Mouse (Mus musculus) neural tube, embryonic 11.5 days (tissue): ENCODE measurements around the gene Sorcs1. TPM values are rescaled to one million over a fixed set of nuclear protein-coding genes. Genes with fewer than 3 reads are reported as not detected.

ENCODE experiments used
- ATAC-seq: fragments of 200-750 bp; cut with Nextera tagmentation; 2 replicates; pipeline ENCODE4 v1.8.0; 2017; ENCODE audit warnings: moderate number of reproducible peaks, mild to moderate bottlenecking, moderate TSS enrichment, moderate library complexity; ENCODE audit not compliant: insufficient read depth, low FRiP score, low TSS enrichment
- DNase-seq: peaks from one replicate; pipeline ENCODE4 v3.0.0-alpha.2; 2015; ENCODE audit warnings: low spot score
- H3K27ac ChIP-seq: fragments of 300-500 bp; sonication (generic); 2 replicates; pipeline ENCODE4 v1.5.1; 2014; ENCODE audit warnings: low read depth, mild to moderate bottlenecking, low read length
- H3K27me3 ChIP-seq: fragments of 300-500 bp; sonication (generic); 2 replicates; pipeline ENCODE4 v1.6.1; 2014; ENCODE audit warnings: mild to moderate bottlenecking, low read length, mixed read lengths; ENCODE audit not compliant: control insufficient read depth, insufficient read depth
- H3K36me3 ChIP-seq: fragments of 300-500 bp; sonication (generic); 2 replicates; pipeline ENCODE4 v1.6.1; 2014; ENCODE audit warnings: mild to moderate bottlenecking, low read length, moderate library complexity, mixed read lengths; ENCODE audit not compliant: control insufficient read depth, insufficient read depth
- H3K4me1 ChIP-seq: fragments of 300-500 bp; sonication (generic); 2 replicates; pipeline ENCODE4 v1.6.1; 2014; ENCODE audit warnings: low read length, mixed read lengths; ENCODE audit not compliant: control insufficient read depth, insufficient read depth
- H3K4me2 ChIP-seq: fragments of 300-500 bp; sonication (generic); 2 replicates; pipeline ENCODE4 v1.6.1; 2014; ENCODE audit warnings: low read depth, mild to moderate bottlenecking, moderate library complexity
- H3K4me3 ChIP-seq: fragments of 300-500 bp; sonication (generic); 2 replicates; pipeline ENCODE4 v1.5.1; 2014; ENCODE audit warnings: low read depth, low read length
- H3K9ac ChIP-seq: fragments of 300-500 bp; sonication (generic); 2 replicates; pipeline ENCODE4 v1.6.1; 2014; ENCODE audit warnings: mild to moderate bottlenecking, low read length
- H3K9me3 ChIP-seq: fragments of 300-500 bp; sonication (generic); 2 replicates; pipeline ENCODE4 v1.6.1; 2016; ENCODE audit warnings: low read length; ENCODE audit not compliant: control insufficient read depth
- WGBS: fragments of 180-500 bp; shearing (Covaris S2); extraction: QIAGEN DNeasy Blood & Tissue Kit; methylation state at CpG from one replicate; pipeline ENCODE4 v1.1.7; 2014; 5-methylcytosine and 5-hydroxymethylcytosine counted together
- polyA plus RNA-seq: library from polyadenylated mRNA; unstranded; fragments of >200 nt; fragmentation: Nextera tagmentation; extraction: Ambion mirVana; gene quantifications from 2 replicates; pipeline ENCODE4 v1.2.1, GENCODE M21; 2014

The Sorcs1 gene
- polyA plus RNA-seq, 1 experiment from 2014 or later: 2.9 TPM

GRCm38 (mm10) chr19:50652750-50653149 is 25.7 kb downstream of the Sorcs1 start:
- no peak overlapping the region for H3K27ac ChIP-seq
- H3K9me3 ChIP-seq: no peaks in the 10 kb centered on the region
- H3K4me2 ChIP-seq: no peak overlapping the region
- no peak overlapping the region for H3K4me3 ChIP-seq
- no peak overlapping the region for H3K9ac ChIP-seq
- H3K27me3 ChIP-seq: no peaks in the 10 kb centered on the region
- ATAC-seq (no peak), DNase-seq (no peak)
- no peaks in the 10 kb centered on the region for H3K36me3 ChIP-seq
- H3K4me1 ChIP-seq: no peaks in the 10 kb centered on the region
- 88% methylated on average over 5 of the region's 5 CpGs for WGBS

- ATAC-seq (no peak), DNase-seq (no peak)
- Histone ChIP-seq H3K4me1 (no peaks in the 10 kb centered on the region), H3K4me3 (no peak overlapping the region), H3K27me3 (no peaks in the 10 kb centered on the region), H3K27ac (no peak overlapping the region), H3K9ac (no peak overlapping the region), H3K9me3 (no peaks in the 10 kb centered on the region), H3K4me2 (no peak overlapping the region), H3K36me3 (no peaks in the 10 kb centered on the region)
- 63% methylated on average over 1 of the region's 1 CpGs for WGBS
Measured at GRCm38 (mm10) chr19:50643836-50644235, 34.6 kb downstream of the Sorcs1 start.

DNA sequence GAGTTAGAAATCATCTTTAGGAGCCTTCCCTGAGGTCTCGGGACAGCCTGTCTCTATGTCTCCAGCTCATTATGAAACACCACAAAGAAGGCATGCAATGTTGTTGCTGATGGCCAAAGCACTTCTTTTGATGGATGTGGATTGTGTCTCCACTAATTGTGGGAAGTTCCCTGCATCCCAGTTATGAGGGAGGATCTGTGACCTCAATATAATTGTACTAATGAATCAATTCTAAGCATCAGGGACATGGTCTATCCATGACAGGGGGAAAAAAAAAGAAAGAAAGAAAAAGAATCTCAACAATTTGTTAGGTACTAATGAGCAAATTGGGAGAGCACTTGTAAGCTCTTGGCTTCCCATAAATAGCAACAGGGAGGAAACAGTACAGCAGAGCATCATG is 36.3 kb downstream of the Sorcs1 start:
- Histone ChIP-seq H3K9me3 (no peaks in the 10 kb centered on the region), H3K4me2 (no peak overlapping the region), H3K27me3 (no peaks in the 10 kb centered on the region), H3K9ac (no peak overlapping the region), H3K4me1 (no peaks in the 10 kb centered on the region), H3K4me3 (no peak overlapping the region), H3K36me3 (no peaks in the 10 kb centered on the region), H3K27ac (no peak overlapping the region)
- 83% methylated on average over 1 of the region's 1 CpGs for WGBS
- no peak for DNase-seq
- no peak for ATAC-seq

- no peak for DNase-seq
- Histone ChIP-seq H3K9ac (no peak overlapping the region), H3K27ac (no peak overlapping the region), H3K9me3 (no peaks in the 10 kb centered on the region), H3K4me1 (no peaks in the 10 kb centered on the region), H3K36me3 (no peaks in the 10 kb centered on the region), H3K4me2 (no peak overlapping the region), H3K4me3 (no peak overlapping the region), H3K27me3 (no peaks in the 10 kb centered on the region)
- peak; percentile 58 for ATAC-seq
- WGBS: 79% methylated on average over 8 of the region's 8 CpGs
Measured at GRCm38 (mm10) chr19:50640251-50641032, 38.0 kb downstream of the Sorcs1 start.

DNA sequence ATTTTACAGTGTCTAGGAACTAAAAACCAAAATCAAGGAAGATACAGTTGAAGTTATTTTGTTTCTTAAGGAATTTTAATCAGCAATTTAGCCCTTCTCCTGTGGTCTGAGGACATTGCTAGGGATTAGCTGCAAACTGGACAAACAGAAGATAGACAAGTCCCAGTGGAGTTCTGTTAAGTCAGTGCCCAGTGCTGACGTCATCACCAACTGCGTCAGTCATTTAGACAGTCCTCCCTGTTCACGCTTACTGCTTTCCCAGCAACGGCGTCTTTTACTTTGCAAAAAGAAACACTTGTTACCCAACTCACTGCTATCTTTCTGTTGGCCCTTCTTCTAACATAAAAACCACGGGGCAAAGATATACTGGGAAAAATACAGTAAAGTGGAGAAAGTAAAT is 40.3 kb downstream of the Sorcs1 start:
- no peaks in the 10 kb centered on the region for H3K27me3 ChIP-seq
- H3K9me3 ChIP-seq: no peaks in the 10 kb centered on the region
- WGBS: 72% methylated on average over 6 of the region's 6 CpGs
- H3K9ac ChIP-seq: no peak overlapping the region
- no peak overlapping the region for H3K4me2 ChIP-seq
- no peaks in the 10 kb centered on the region for H3K4me1 ChIP-seq
- DNase-seq: no peak
- no peak overlapping the region for H3K27ac ChIP-seq
- no peaks in the 10 kb centered on the region for H3K36me3 ChIP-seq
- no peak for ATAC-seq
- H3K4me3 ChIP-seq: no peak overlapping the region

DNA sequence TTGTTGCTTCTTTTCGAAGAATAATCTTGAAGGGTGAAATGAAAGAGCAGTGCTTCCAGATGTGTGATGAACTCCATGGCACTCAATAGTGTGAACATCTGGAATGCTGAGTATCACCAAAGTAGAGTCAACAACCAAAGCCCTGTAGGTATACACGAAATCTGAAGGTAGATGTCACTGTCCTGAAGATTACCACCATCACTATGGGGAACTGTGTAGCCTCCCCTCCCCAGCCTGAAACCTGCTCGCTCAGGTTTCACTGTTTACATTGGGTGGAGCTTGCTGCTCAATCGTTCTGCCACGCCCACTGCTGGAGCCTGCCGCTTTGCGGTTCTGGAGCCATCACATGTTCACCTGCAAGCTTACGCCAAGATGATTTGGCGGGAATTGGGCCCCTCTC is 64.4 kb downstream of the Sorcs1 start:
- 29% methylated on average over 9 of the region's 9 CpGs for WGBS
- no peak for DNase-seq
- H3K27ac ChIP-seq: no peak overlapping the region

DNA sequence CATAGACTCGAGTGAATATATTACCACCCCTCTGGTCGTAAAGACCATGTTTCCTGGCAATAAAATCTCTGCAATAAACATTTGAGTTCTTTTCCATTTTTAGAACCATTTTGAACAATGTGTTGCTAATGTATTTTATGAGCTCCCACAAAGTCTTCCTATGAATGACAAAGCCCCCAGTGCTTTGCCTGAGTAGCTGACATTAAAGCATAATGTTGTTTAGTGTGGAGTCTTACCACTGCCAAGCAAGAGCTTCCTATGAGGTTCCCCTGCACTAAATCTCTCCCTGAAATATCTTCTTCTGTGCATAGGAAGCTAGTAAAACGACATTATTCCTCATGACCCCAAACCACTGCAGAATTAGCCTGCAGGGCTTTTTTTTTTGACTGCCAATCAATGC is 66.8 kb downstream of the Sorcs1 start:
- 47% methylated on average over 3 of the region's 3 CpGs for WGBS
- H3K36me3 ChIP-seq: no peaks in the 10 kb centered on the region
- no peak for DNase-seq
- H3K9ac ChIP-seq: no peak overlapping the region
- H3K4me3 ChIP-seq: no peak overlapping the region
- H3K4me1 ChIP-seq: no peaks in the 10 kb centered on the region
- no peaks in the 10 kb centered on the region for H3K27me3 ChIP-seq
- no peaks in the 10 kb centered on the region for H3K9me3 ChIP-seq
- no peak for ATAC-seq
- H3K4me2 ChIP-seq: no peak overlapping the region
- no peak overlapping the region for H3K27ac ChIP-seq

More for the DNA sequence above, 64.4 kb downstream of the Sorcs1 start:
- H3K4me3 ChIP-seq: no peak overlapping the region
- no peak overlapping the region for H3K9ac ChIP-seq
- ATAC-seq: no peak
- H3K4me1 ChIP-seq: no peaks in the 10 kb centered on the region
- H3K27me3 ChIP-seq: no peaks in the 10 kb centered on the region
- H3K9me3 ChIP-seq: no peaks in the 10 kb centered on the region
- no peak overlapping the region for H3K4me2 ChIP-seq
- no peaks in the 10 kb centered on the region for H3K36me3 ChIP-seq

GRCm38 (mm10) chr19:50603882-50604281 is 74.6 kb downstream of the Sorcs1 start:
- Histone ChIP-seq H3K4me3 (no peak overlapping the region), H3K27ac (no peak overlapping the region), H3K9ac (no peak overlapping the region), H3K27me3 (no peaks in the 10 kb centered on the region), H3K9me3 (no peaks in the 10 kb centered on the region), H3K4me1 (no peaks in the 10 kb centered on the region), H3K4me2 (no peak overlapping the region), H3K36me3 (no peaks in the 10 kb centered on the region)
- DNase-seq (no peak), ATAC-seq (no peak)
- 76% methylated on average over 4 of the region's 4 CpGs for WGBS

DNA sequence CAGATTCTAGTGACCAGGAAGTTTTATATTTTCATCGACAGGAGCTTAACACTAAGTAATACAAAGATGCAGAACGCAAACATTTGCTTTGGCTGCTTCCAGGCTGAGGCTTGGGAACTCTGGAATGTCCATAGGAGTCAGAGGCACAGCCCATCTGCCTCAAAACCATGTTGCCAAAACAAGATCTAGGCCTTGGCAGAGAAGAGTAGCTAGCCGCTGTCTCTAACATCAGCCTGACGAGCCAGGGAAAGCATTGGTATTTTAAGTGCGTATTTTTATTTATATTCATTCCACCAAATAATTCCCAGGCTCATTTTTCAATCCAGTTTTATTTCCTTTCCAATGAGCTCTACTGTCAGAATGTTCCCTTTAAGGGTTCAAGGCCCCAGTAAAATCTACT is 75.1 kb downstream of the Sorcs1 start:
- 93% methylated on average over 5 of the region's 5 CpGs for WGBS
- ATAC-seq: no peak
- DNase-seq: no peak

More for the DNA sequence above, 75.1 kb downstream of the Sorcs1 start:
- Histone ChIP-seq H3K4me2 (no peak overlapping the region), H3K27ac (no peak overlapping the region), H3K27me3 (no peaks in the 10 kb centered on the region), H3K9me3 (no peaks in the 10 kb centered on the region), H3K4me3 (no peak overlapping the region), H3K36me3 (no peaks in the 10 kb centered on the region), H3K9ac (no peak overlapping the region), H3K4me1 (no peaks in the 10 kb centered on the region)
